Mouse (Mus musculus) gastrocnemius, postnatal 25 days (tissue): ENCODE measurements around the gene Ppara. TPM values are rescaled to one million over a fixed set of nuclear protein-coding genes. Genes with fewer than 3 reads are reported as not detected.
"Not testable (repeated sequence)": the region's sequence is repeated elsewhere in the genome, so short reads cannot be mapped to it uniquely, and the experiment has no call there.

Source experiments
- DNase-seq: peaks from one replicate; pipeline ENCODE4 v3.0.0; 2022
- total RNA-seq, 2 experiments: library from RNA; stranded (reverse); gene quantifications; 1 replicate in 1 of 2; 2 replicates in 1 of 2; pipeline ENCODE4 v1.2.3; 2021

Ppara gene
- total RNA-seq, 2 experiments from 2014 or later: 11.4 to 19.3 TPM

- DNase-seq: no peak
Observed at GRCm38 (mm10) chr15:85762761-85763160, 28.0 kb downstream of the Ppara start.

- no peak for DNase-seq
Observed at GRCm38 (mm10) chr15:85765022-85765421, 30.2 kb downstream of the Ppara start.

GRCm38 (mm10) chr15:85766677-85767076 is 31.9 kb downstream of the Ppara start:
- no peak for DNase-seq

GRCm38 (mm10) chr15:85768991-85769390 is 34.2 kb downstream of the Ppara start:
- no peak for DNase-seq

- DNase-seq: no peak
Observed at GRCm38 (mm10) chr15:85771306-85772121, 36.7 kb downstream of the Ppara start.

- no peak for DNase-seq
Observed at GRCm38 (mm10) chr15:85772146-85772740, 37.5 kb downstream of the Ppara start.

GRCm38 (mm10) chr15:85774419-85774818 is 39.6 kb downstream of the Ppara start:
- DNase-seq: no peak

- DNase-seq: no peak
Observed at GRCm38 (mm10) chr15:85775001-85775400, 40.2 kb downstream of the Ppara start.

GRCm38 (mm10) chr15:85776241-85776640 is 41.5 kb downstream of the Ppara start:
- no peak for DNase-seq

- peak; percentile 8 for DNase-seq
Observed at GRCm38 (mm10) chr15:85776771-85777170, 42.0 kb downstream of the Ppara start.

- not testable (repeated sequence) for DNase-seq
Observed at GRCm38 (mm10) chr15:85778891-85779290, 44.1 kb downstream of the Ppara start.

GRCm38 (mm10) chr15:85783146-85783545 is 48.4 kb downstream of the Ppara start:
- no peak for DNase-seq

- no peak for DNase-seq
Observed at GRCm38 (mm10) chr15:85784341-85784740, 49.6 kb downstream of the Ppara start.

GRCm38 (mm10) chr15:85786711-85787110 is 51.9 kb downstream of the Ppara start:
- DNase-seq: no peak

GRCm38 (mm10) chr15:85787482-85787881 is 52.7 kb downstream of the Ppara start:
- DNase-seq: no peak

- no peak for DNase-seq
Observed at GRCm38 (mm10) chr15:85788051-85788450, 53.3 kb downstream of the Ppara start.

GRCm38 (mm10) chr15:85788633-85789032 is 53.9 kb downstream of the Ppara start:
- DNase-seq: no peak

- no peak for DNase-seq
Observed at GRCm38 (mm10) chr15:85791449-85791848, 56.7 kb downstream of the Ppara start.

GRCm38 (mm10) chr15:85792819-85793218 is 58.0 kb downstream of the Ppara start:
- DNase-seq: no peak

- DNase-seq: no peak
Observed at GRCm38 (mm10) chr15:85795516-85795915, 60.7 kb downstream of the Ppara start.

- peak; percentile 39 for DNase-seq
Observed at GRCm38 (mm10) chr15:85798676-85799075, 63.9 kb downstream of the Ppara start.

- no peak for DNase-seq
Observed at GRCm38 (mm10) chr15:85802931-85803330, 68.1 kb downstream of the Ppara start.

GRCm38 (mm10) chr15:85806886-85807285 is 72.1 kb downstream of the Ppara start:
- DNase-seq: no peak

GRCm38 (mm10) chr15:85807404-85807803 is 72.6 kb downstream of the Ppara start:
- DNase-seq: no peak
